Mouse (Mus musculus): ENCODE measurements around the gene Frmd8. TPM values are rescaled to one million over a fixed set of nuclear protein-coding genes. Genes with fewer than 3 reads are reported as not detected.

The Frmd8 gene
- 28.3 and 53.0 TPM in 2 replicates for polyA plus RNA-seq (2012; rRNA removed; ENCODE audit: low replicate concordance)

DNA sequence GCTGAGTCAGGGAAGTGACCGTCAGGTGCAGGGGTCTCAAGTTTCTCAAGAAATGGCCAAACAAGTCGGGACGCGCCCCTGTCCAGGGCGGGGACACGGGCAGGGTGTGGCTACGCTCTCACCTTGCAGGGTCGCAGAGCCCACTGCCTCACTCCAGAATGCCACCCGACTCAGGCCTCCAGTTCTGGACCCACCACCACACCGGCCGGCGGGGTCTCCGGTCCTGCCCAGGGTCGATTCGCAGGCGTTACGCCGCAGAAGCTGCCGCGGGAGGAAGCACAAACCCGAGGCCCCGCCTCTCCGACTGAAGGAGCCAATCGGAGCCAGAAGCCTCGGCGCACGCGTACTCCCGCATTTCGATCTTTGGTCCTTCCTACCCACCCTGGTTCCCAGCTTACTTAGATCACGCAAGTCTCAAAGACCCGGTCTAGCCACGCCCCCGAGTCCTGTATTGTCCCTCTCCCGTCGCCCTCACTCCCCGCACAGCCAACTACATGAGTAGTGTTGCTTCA is at the start of gene Frmd8:
Frmd8 (minus strand) TSS at position 306 of the 512 bp plus-strand sequence.

GRCm38 (mm10) chr19:5924713-5925093 is 49.6 kb upstream of the Frmd8 start, which contains the start of gene Cdc42ep2:
Gene Cdc42ep2, minus strand, starts transcription at chr19:5924816.

DNA sequence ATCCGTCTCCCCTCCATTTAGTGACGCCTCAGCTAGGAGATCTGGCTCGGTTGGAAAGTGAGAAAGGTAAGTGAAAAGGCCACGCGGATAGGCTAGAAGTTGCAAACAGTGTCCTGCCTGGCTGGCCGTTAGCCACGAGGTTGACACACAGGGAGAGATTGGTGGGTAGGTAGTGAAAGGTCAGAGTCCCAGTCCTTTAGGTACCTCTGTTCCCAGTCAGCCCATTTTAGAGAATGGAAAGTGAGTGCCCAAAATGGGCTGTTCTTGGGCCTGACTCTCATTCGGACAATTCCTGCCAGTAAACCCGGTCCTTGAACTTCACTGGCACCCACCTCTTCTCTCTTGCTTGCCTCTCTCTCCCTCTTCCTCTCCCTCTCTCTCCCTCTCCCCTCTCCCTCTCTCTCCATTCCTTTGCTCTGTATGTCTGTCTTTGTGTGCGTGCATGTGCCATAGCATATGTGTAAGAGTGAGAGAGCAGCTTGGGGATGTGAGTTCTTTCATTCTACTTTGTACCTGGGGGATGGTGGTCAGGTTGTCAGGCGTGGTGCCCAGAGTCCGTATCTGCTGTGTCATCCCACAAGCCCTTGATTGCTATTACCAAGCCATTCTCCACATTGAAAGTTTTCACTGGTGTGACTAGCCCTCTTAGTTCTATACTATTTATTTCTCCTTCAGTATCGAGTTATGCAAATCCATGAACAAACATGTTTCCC is 38.1 kb upstream of the Frmd8 start, which contains the start of gene Dpf2:
Dpf2 (minus strand) TSS at position 4 of the 713 bp plus-strand sequence.

GRCm38 (mm10) chr19:5894002-5894678 is 19.1 kb upstream of the Frmd8 start, which contains the start of gene Tigd3:
Gene Tigd3, minus strand, starts transcription at chr19:5894149.

DNA sequence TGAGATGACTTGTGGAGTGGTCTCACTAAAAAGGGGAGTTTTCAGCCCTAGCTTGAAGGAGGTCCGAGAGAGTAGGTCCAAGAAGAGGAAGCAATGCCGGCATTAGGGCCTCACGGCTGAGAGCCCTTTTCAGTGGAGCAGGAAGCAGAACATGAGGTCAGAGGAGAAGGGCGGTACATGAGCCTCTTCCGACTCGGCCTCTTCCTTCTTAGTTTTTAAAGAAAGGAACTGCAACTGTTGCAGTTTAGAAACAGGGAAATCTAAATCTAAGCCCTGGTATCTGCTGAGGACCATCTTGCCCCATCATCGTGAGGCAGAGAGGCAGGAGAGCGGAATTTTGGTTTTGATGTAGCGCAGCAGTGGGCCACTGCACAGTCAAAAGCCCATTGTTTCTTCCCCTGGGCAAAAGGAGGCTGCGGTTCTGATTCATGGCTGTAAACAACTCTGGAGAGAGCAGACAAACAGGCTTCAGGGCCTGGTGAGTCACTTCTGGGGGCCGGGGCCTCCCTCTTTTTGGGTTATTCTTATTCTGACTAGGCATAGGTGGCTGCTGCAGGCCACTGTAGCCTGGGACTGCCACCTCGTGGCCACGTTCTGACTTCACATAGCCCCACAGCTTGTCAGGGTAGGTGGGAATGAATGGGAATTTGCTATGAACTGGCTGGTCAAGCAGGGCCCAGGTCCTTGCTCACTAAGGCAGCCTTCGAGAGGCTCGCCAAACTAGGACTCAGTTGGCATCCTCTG is 2.7 kb upstream of the Frmd8 start, which contains the start of gene Slc25a45:
Slc25a45 (plus strand) TSS at position 191 of the 744 bp plus-strand sequence.

Other genes with a start within 250 kb of the Frmd8 start
- gene Rela, start 237.8 kb downstream of the Frmd8 start, polyA plus RNA-seq (2012; rRNA removed; ENCODE audit: low replicate concordance), result 63.4 and 69.8 TPM in 2 replicates
- 31.8 and 39.3 TPM in 2 replicates for gene Sipa1, start 211.6 kb downstream of the Frmd8 start, polyA plus RNA-seq (2012; rRNA removed; ENCODE audit: low replicate concordance)
- gene Map3k11, start 186.5 kb downstream of the Frmd8 start, polyA plus RNA-seq (2012; rRNA removed; ENCODE audit: low replicate concordance), result 93.9 and 146 TPM in 2 replicates
- gene Pcnx3, start 186.4 kb downstream of the Frmd8 start, polyA plus RNA-seq (2012; rRNA removed; ENCODE audit: low replicate concordance), result 123 and 125 TPM in 2 replicates
- 0.49 TPM in 1 of 2 replicates, not detected in the other for gene Kcnk7, start 170.9 kb downstream of the Frmd8 start, polyA plus RNA-seq (2012; rRNA removed; ENCODE audit: low replicate concordance)
- 67.9 and 83.9 TPM in 2 replicates for gene Ehbp1l1, start 149.0 kb downstream of the Frmd8 start, polyA plus RNA-seq (2012; rRNA removed; ENCODE audit: low replicate concordance)
- 93.2 and 129 TPM in 2 replicates for gene Fam89b, start 145.6 kb downstream of the Frmd8 start, polyA plus RNA-seq (2012; rRNA removed; ENCODE audit: low replicate concordance)
- gene Ltbp3, start 134.4 kb downstream of the Frmd8 start, polyA plus RNA-seq (2012; rRNA removed; ENCODE audit: low replicate concordance), result 22.6 and 31.6 TPM in 2 replicates
- gene Scyl1, start 103.9 kb downstream of the Frmd8 start, polyA plus RNA-seq (2012; rRNA removed; ENCODE audit: low replicate concordance), result 42.2 and 55.8 TPM in 2 replicates
- gene Slc25a45, start 2.5 kb upstream of the Frmd8 start, polyA plus RNA-seq (2012; rRNA removed; ENCODE audit: low replicate concordance), result 349 and 397 TPM in 2 replicates
- gene Tigd3, start 18.9 kb upstream of the Frmd8 start, polyA plus RNA-seq (2012; rRNA removed; ENCODE audit: low replicate concordance), result 1.5 and 2.8 TPM in 2 replicates
- 46.6 and 58.0 TPM in 2 replicates for gene Dpf2, start 37.7 kb upstream of the Frmd8 start, polyA plus RNA-seq (2012; rRNA removed; ENCODE audit: low replicate concordance)
- 9.9 and 31.6 TPM in 2 replicates for gene Cdc42ep2, start 49.5 kb upstream of the Frmd8 start, polyA plus RNA-seq (2012; rRNA removed; ENCODE audit: low replicate concordance)
- 29.4 and 31.2 TPM in 2 replicates for gene Pola2, start 88.9 kb upstream of the Frmd8 start, polyA plus RNA-seq (2012; rRNA removed; ENCODE audit: low replicate concordance)
- not detected in 2 replicates for gene Slc22a20, start 110.9 kb upstream of the Frmd8 start, polyA plus RNA-seq (2012; rRNA removed; ENCODE audit: low replicate concordance)
- 53.6 and 106 TPM in 2 replicates for gene Capn1, start 140.6 kb upstream of the Frmd8 start, polyA plus RNA-seq (2012; rRNA removed; ENCODE audit: low replicate concordance)
- 87.1 and 103 TPM in 2 replicates for gene Syvn1, start 171.3 kb upstream of the Frmd8 start, polyA plus RNA-seq (2012; rRNA removed; ENCODE audit: low replicate concordance)
- gene Mrpl49, start 182.5 kb upstream of the Frmd8 start, polyA plus RNA-seq (2012; rRNA removed; ENCODE audit: low replicate concordance), result 11.4 and 11.7 TPM in 2 replicates
- 1,687 and 2,398 TPM in 2 replicates for gene Fau, start 182.6 kb upstream of the Frmd8 start, polyA plus RNA-seq (2012; rRNA removed; ENCODE audit: low replicate concordance)
- gene Znhit2, start 185.9 kb upstream of the Frmd8 start, polyA plus RNA-seq (2012; rRNA removed; ENCODE audit: low replicate concordance), result 63.5 and 115 TPM in 2 replicates
- gene Tm7sf2, start 193.1 kb upstream of the Frmd8 start, polyA plus RNA-seq (2012; rRNA removed; ENCODE audit: low replicate concordance), result 57.9 and 67.5 TPM in 2 replicates
- gene Vps51, start 202.0 kb upstream of the Frmd8 start, polyA plus RNA-seq (2012; rRNA removed; ENCODE audit: low replicate concordance), result 42.6 and 68.1 TPM in 2 replicates
- not detected in 2 replicates for gene Tmem262, start 204.8 kb upstream of the Frmd8 start, polyA plus RNA-seq (2012; rRNA removed; ENCODE audit: low replicate concordance)
- gene Gm28374, start 207.0 kb upstream of the Frmd8 start, polyA plus RNA-seq (2012; rRNA removed; ENCODE audit: low replicate concordance), result 0.21 and 0.28 TPM in 2 replicates
- gene Zfpl1, start 209.7 kb upstream of the Frmd8 start, polyA plus RNA-seq (2012; rRNA removed; ENCODE audit: low replicate concordance), result 103 and 136 TPM in 2 replicates
- 2.0 and 2.6 TPM in 2 replicates for gene Cdca5, start 209.7 kb upstream of the Frmd8 start, polyA plus RNA-seq (2012; rRNA removed; ENCODE audit: low replicate concordance)
- gene AC131692.1, start 219.1 kb upstream of the Frmd8 start, polyA plus RNA-seq (2012; rRNA removed; ENCODE audit: low replicate concordance), result not detected in 2 replicates
- gene Naaladl1, start 230.5 kb upstream of the Frmd8 start, polyA plus RNA-seq (2012; rRNA removed; ENCODE audit: low replicate concordance), result 39.6 and 913 TPM in 2 replicates
- 53.0 and 57.0 TPM in 2 replicates for gene Sac3d1, start 243.4 kb upstream of the Frmd8 start, polyA plus RNA-seq (2012; rRNA removed; ENCODE audit: low replicate concordance)

Measured in duodenum, adult 2 months (tissue).